ENCODE assay signal across 19 mouse cellular contexts in genomic region chr6:57513351-57514034, GRCm38 (mm10).
"Had no signal": no experiment of that assay in that cellular context is flagged by ENCODE, and none has a peak within 500 bp of the region (broad histone marks: within the 10 kb centered on the region; RNA-seq: fewer than 3 reads in every experiment).

No protein-coding gene starts in this region.

- DNase-seq: kidney, adult 18-20 months; kidney, adult 9 months; kidney, postnatal 14 days; kidney, postnatal 4 days; layer of hippocampus, adult 9-11 months; lung, adult 2 months; lung, postnatal 14 days; lung, postnatal 4 days; right cerebral cortex, adult 18-20 months; right cerebral cortex, postnatal 14 days; thymus, adult 2 months; thymus, postnatal 14 days; thymus, postnatal 4 days had no signal

- ATAC-seq: inflammation-experienced regulatory T-cells, adult 6 months; intestine, embryonic 16.5 days; midbrain, embryonic 15.5 days had no signal

- H3K27ac ChIP-seq: midbrain, embryonic 15.5 days; neural tube, embryonic 12.5 days; neural tube, embryonic 15.5 days had no signal

- H3K4me3 ChIP-seq: midbrain, embryonic 15.5 days; neural tube, embryonic 12.5 days; neural tube, embryonic 15.5 days had no signal

- H3K9ac ChIP-seq: midbrain, embryonic 15.5 days; neural tube, embryonic 12.5 days; neural tube, embryonic 15.5 days had no signal

- H3K9me3 ChIP-seq: midbrain, embryonic 15.5 days; neural tube, embryonic 12.5 days; neural tube, embryonic 15.5 days had no signal

- H3K4me2 ChIP-seq: midbrain, embryonic 11.5 days; midbrain, embryonic 15.5 days; neural tube, embryonic 12.5 days; neural tube, embryonic 15.5 days had no signal

- H3K4me1 ChIP-seq: midbrain, embryonic 15.5 days; neural tube, embryonic 12.5 days; neural tube, embryonic 15.5 days had no signal

- H3K27me3 ChIP-seq: midbrain, embryonic 15.5 days; neural tube, embryonic 12.5 days; neural tube, embryonic 15.5 days had no signal
